28 mouse cellular contexts compared by ENCODE assay signal in genomic region chr11:39524866-39525649, GRCm38 (mm10).
A peak's percentile ranks its signal among the peaks of the same experiment; 100 is the strongest.
DNase-seq lines count a peak whose midpoint lies in the region; ATAC-seq and TF ChIP-seq lines count a peak whose summit lies in the region.
"Had no signal": no experiment of that assay in that cellular context is flagged by ENCODE, and none has a peak within 500 bp of the region (broad histone marks: within the 10 kb centered on the region; RNA-seq: fewer than 3 reads in every experiment).

No protein-coding gene starts in this region.

- peak; percentile 48 for TF ChIP-seq CTCF in midbrain, postnatal 0 days (IDR thresholded peaks at IDR 0.05)

- H3K4me1 ChIP-seq in forebrain, embryonic 16.5 days (replicated peaks; ENCODE audit: control insufficient read depth, insufficient read depth, low read length) = no peaks in the 10 kb centered on the region
- H3K4me1 ChIP-seq in forebrain, embryonic 11.5 days (replicated peaks; ENCODE audit: control insufficient read depth, insufficient read depth, low read length) = no peaks in the 10 kb centered on the region
- H3K4me1 ChIP-seq in midbrain, postnatal 0 days (ENCODE audit: insufficient read depth, low read length) = no peaks in the 10 kb centered on the region
- no peaks in the 10 kb centered on the region for H3K4me1 ChIP-seq in midbrain, embryonic 13.5 days (replicated peaks)
- H3K4me1 ChIP-seq: embryonic facial prominence, embryonic 13.5 days; hindbrain, embryonic 12.5 days; limb, embryonic 12.5 days; liver, embryonic 15.5 days; midbrain, embryonic 10.5 days had no signal

- no peaks in the 10 kb centered on the region for H3K36me3 ChIP-seq in forebrain, embryonic 16.5 days (ENCODE audit: control insufficient read depth, insufficient read depth)
- no peaks in the 10 kb centered on the region for H3K36me3 ChIP-seq in forebrain, embryonic 11.5 days (ENCODE audit: control insufficient read depth, insufficient read depth, low read length)
- no peaks in the 10 kb centered on the region for H3K36me3 ChIP-seq in midbrain, postnatal 0 days (ENCODE audit: insufficient read depth, low read length)
- H3K36me3 ChIP-seq in midbrain, embryonic 13.5 days = no peaks in the 10 kb centered on the region
- H3K36me3 ChIP-seq: embryonic facial prominence, embryonic 13.5 days; hindbrain, embryonic 12.5 days; limb, embryonic 12.5 days; liver, embryonic 15.5 days; midbrain, embryonic 10.5 days had no signal

- DNase-seq in cerebellum, postnatal 10 days = peak; percentile 15
- DNase-seq in cerebellum, postnatal 36 days = no peak
- DNase-seq in forebrain, embryonic 11.5 days (ENCODE audit: low spot score) = no peak
- peak; percentile 52 for DNase-seq in midbrain, postnatal 0 days (ENCODE audit: low spot score)
- DNase-seq: adrenal gland, postnatal 10 days; cerebellum, adult 2 months; embryo, embryonic 11 days; gastrocnemius, postnatal 14 days; heart, adult 11 months; heart, postnatal 36 days; kidney, adult 9 months; kidney, postnatal 10 days; lung, embryonic 14.5 days; right cerebral cortex, postnatal 25 days; thymus, postnatal 14 days had no signal

- H3K27ac ChIP-seq in forebrain, embryonic 16.5 days (ENCODE audit: low read length) = peak overlapping the region; percentile 55; the same call in 1 of the 2 replicates
- H3K27ac ChIP-seq in forebrain, embryonic 11.5 days (ENCODE audit: low read depth, low read length) = no peak overlapping the region
- H3K27ac ChIP-seq in midbrain, postnatal 0 days (ENCODE audit: low read depth, low read length) = no peak overlapping the region
- H3K27ac ChIP-seq in midbrain, embryonic 13.5 days = no peak overlapping the region
- H3K27ac ChIP-seq: embryonic facial prominence, embryonic 13.5 days; hindbrain, embryonic 12.5 days; left cerebral cortex, adult 2 months; limb, embryonic 12.5 days; liver, embryonic 15.5 days; midbrain, embryonic 10.5 days had no signal

- no peaks in the 10 kb centered on the region for H3K27me3 ChIP-seq in forebrain, embryonic 16.5 days (replicated peaks; ENCODE audit: control insufficient read depth, insufficient read depth, low read length)
- no peaks in the 10 kb centered on the region for H3K27me3 ChIP-seq in forebrain, embryonic 11.5 days (ENCODE audit: control insufficient read depth, insufficient read depth, low read length)
- no peaks in the 10 kb centered on the region for H3K27me3 ChIP-seq in midbrain, postnatal 0 days (ENCODE audit: insufficient read depth, low read length)
- H3K27me3 ChIP-seq in midbrain, embryonic 13.5 days = no peaks in the 10 kb centered on the region
- H3K27me3 ChIP-seq: CH12.LX; embryonic facial prominence, embryonic 13.5 days; hindbrain, embryonic 12.5 days; limb, embryonic 12.5 days; liver, embryonic 15.5 days had no signal

- no peak overlapping the region for H3K4me2 ChIP-seq in forebrain, embryonic 16.5 days (ENCODE audit: low read length)
- H3K4me2 ChIP-seq in forebrain, embryonic 11.5 days (ENCODE audit: low read depth, low read length, severe bottlenecking) = no peak overlapping the region
- no peak overlapping the region for H3K4me2 ChIP-seq in midbrain, postnatal 0 days (ENCODE audit: low read depth, low read length, poor library complexity, severe bottlenecking)
- H3K4me2 ChIP-seq in midbrain, embryonic 13.5 days (replicated peaks) = no peak overlapping the region
- H3K4me2 ChIP-seq: embryonic facial prominence, embryonic 13.5 days; heart, embryonic 11.5 days; hindbrain, embryonic 12.5 days; limb, embryonic 12.5 days; liver, embryonic 15.5 days; lung, embryonic 14.5 days had no signal

- H3K9me3 ChIP-seq in forebrain, embryonic 16.5 days (ENCODE audit: control insufficient read depth, low read length) = no peaks in the 10 kb centered on the region
- no peaks in the 10 kb centered on the region for H3K9me3 ChIP-seq in forebrain, embryonic 11.5 days (ENCODE audit: control insufficient read depth, low read length)
- no peaks in the 10 kb centered on the region for H3K9me3 ChIP-seq in midbrain, postnatal 0 days (ENCODE audit: low read length)
- no peaks in the 10 kb centered on the region for H3K9me3 ChIP-seq in midbrain, embryonic 13.5 days
- H3K9me3 ChIP-seq: embryonic facial prominence, embryonic 13.5 days; hindbrain, embryonic 12.5 days; limb, embryonic 12.5 days; liver, embryonic 15.5 days; midbrain, embryonic 10.5 days had no signal

- 14% methylated on average over 7 of the region's 7 CpGs for WGBS in forebrain, embryonic 16.5 days
- WGBS in forebrain, embryonic 11.5 days = 35% methylated on average over 7 of the region's 7 CpGs
- WGBS in midbrain, postnatal 0 days = 37% methylated on average over 7 of the region's 7 CpGs
- 50% methylated on average over 7 of the region's 7 CpGs for WGBS in midbrain, embryonic 13.5 days

- H3K4me3 ChIP-seq in forebrain, embryonic 16.5 days (replicated peaks; ENCODE audit: low read length) = no peak overlapping the region
- no peak overlapping the region for H3K4me3 ChIP-seq in forebrain, embryonic 11.5 days (ENCODE audit: low read depth, low read length)
- H3K4me3 ChIP-seq in midbrain, postnatal 0 days (ENCODE audit: low read depth, low read length) = no peak overlapping the region
- no peak overlapping the region for H3K4me3 ChIP-seq in midbrain, embryonic 13.5 days (replicated peaks)
- H3K4me3 ChIP-seq: embryonic facial prominence, embryonic 13.5 days; erythroblast, embryonic 14.5 days; hindbrain, embryonic 12.5 days; left cerebral cortex, adult 2 months; limb, embryonic 12.5 days; liver, embryonic 15.5 days; midbrain, embryonic 10.5 days had no signal

- no peak overlapping the region for H3K9ac ChIP-seq in forebrain, embryonic 16.5 days (replicated peaks; ENCODE audit: low read depth, low read length)
- no peak overlapping the region for H3K9ac ChIP-seq in forebrain, embryonic 11.5 days (ENCODE audit: low read length)
- no peak overlapping the region for H3K9ac ChIP-seq in midbrain, postnatal 0 days (replicated peaks; ENCODE audit: low read length, poor library complexity, severe bottlenecking)
- no peak overlapping the region for H3K9ac ChIP-seq in midbrain, embryonic 13.5 days (replicated peaks)
- H3K9ac ChIP-seq: embryonic facial prominence, embryonic 13.5 days; hindbrain, embryonic 12.5 days; limb, embryonic 12.5 days; liver, embryonic 15.5 days; lung, embryonic 14.5 days had no signal

- peak; percentile 38; the same call in 1 of the 2 replicates for ATAC-seq in forebrain, embryonic 16.5 days
- ATAC-seq in forebrain, embryonic 11.5 days (replicated peaks; ENCODE audit: low FRiP score) = no peak
- ATAC-seq in midbrain, postnatal 0 days (ENCODE audit: low FRiP score) = no peak
- ATAC-seq in midbrain, embryonic 13.5 days = no peak
- no peak for ATAC-seq in activated CD4-positive, CD25-positive, alpha-beta regulatory T cell, adult 4 months
- ATAC-seq: intestine, postnatal 0 days had no signal

Comparison
In these comparisons a context has a peak if more than half of its experiments do, and no peak if none do; other contexts are left out.
1. DNase-seq: peak in cerebellum, postnatal 10 days (2 of 2) and midbrain, postnatal 0 days (single experiment); none in cerebellum, postnatal 36 days (0 of 2) and forebrain, embryonic 11.5 days (single experiment).